Mouse (Mus musculus) neural tube, embryonic 14.5 days (tissue): ENCODE measurements at regions not wholly inside any gene's neighbourhood (a gene's known extent, or its start where the extent isn't known, plus 50 kb on each side); places are given as distances from the start of the nearest gene placed in this dataset.

Experiments
- ATAC-seq: fragments of 200-750 bp; cut with Nextera tagmentation; 2 replicates; pipeline ENCODE4 v1.8.0; 2017; ENCODE audit warnings: low read depth, mild to moderate bottlenecking, moderate TSS enrichment, moderate library complexity
- H3K27ac ChIP-seq: fragments of 300-500 bp; sonication (generic); 2 replicates; pipeline ENCODE4 v1.5.1; 2014; ENCODE audit warnings: low read depth, mild to moderate bottlenecking, control low read depth, low read length, moderate library complexity, mixed read lengths
- H3K27me3 ChIP-seq: fragments of 300-500 bp; sonication (generic); 2 replicates; pipeline ENCODE4 v1.6.1; 2014; ENCODE audit warnings: low read length; ENCODE audit not compliant: control insufficient read depth, insufficient read depth
- H3K36me3 ChIP-seq: fragments of 300-500 bp; sonication (generic); 2 replicates; pipeline ENCODE4 v1.6.1; 2014; ENCODE audit warnings: low read length, mixed read lengths; ENCODE audit not compliant: control insufficient read depth, insufficient read depth
- H3K4me1 ChIP-seq: fragments of 300-500 bp; sonication (generic); 2 replicates; pipeline ENCODE4 v1.6.1; 2014; ENCODE audit warnings: low read length; ENCODE audit not compliant: control insufficient read depth, insufficient read depth
- H3K4me2 ChIP-seq: fragments of 300-500 bp; sonication (generic); 2 replicates; pipeline ENCODE4 v1.6.1; 2014; ENCODE audit warnings: mild to moderate bottlenecking, low read depth, low read length, control low read depth
- H3K4me3 ChIP-seq: fragments of 300-500 bp; sonication (generic); 2 replicates; pipeline ENCODE4 v1.5.1; 2014; ENCODE audit warnings: low read depth, low read length, control low read depth, mixed read lengths
- H3K9ac ChIP-seq: fragments of 300-500 bp; sonication (generic); replicated peaks from 2 replicates; pipeline ENCODE4 v1.6.1; 2014; ENCODE audit warnings: low read depth, mild to moderate bottlenecking, control low read depth, low read length, mixed read lengths
- H3K9me3 ChIP-seq: fragments of 300-500 bp; sonication (generic); 2 replicates; pipeline ENCODE4 v1.6.1; 2016; ENCODE audit warnings: low read length; ENCODE audit not compliant: control insufficient read depth
- WGBS: fragments of 180-500 bp; shearing (Covaris S2); extraction: QIAGEN DNeasy Blood & Tissue Kit; methylation state at CpG from one replicate; pipeline ENCODE4 v1.1.7; 2014; 5-methylcytosine and 5-hydroxymethylcytosine counted together

DNA sequence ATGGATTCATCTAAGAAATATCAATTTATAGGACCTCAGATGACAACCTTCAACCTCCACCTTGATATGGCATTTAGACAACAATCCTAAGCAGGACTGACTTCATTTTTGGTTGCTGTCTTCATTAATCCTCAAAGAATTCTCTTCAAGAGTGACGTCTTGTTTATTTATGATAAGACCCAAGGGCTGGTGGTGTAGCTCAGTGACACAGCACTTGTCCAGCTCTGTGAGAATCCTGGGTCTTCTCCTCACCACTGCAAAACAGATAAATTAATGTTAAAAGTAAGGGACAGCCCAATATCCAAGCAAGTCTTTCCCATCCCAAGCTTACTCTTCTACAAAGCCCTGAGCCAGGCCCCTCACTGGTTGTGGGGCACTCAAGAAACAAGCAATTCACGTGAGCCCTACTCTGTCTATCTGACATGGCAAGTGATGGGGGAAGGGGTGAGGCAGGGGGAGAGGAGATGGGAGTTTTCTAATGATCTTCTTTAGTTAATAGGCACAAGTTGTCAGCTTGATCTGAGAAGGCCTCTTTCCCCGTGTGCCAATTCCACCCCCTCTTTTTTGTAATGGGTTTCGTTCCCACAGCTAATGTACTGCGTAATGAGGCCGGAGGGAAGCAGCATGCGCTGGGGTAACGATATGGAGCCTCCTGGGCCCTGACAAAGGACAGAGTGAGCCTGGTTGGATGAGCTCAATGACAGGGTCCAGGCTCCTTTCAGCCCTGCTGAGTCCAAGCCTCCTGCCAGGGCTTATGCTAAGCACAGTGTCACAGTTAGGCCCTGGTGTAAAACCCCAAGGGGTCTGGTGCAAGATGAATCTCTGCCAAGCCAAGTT, 127.7 kb upstream of the Parp11 start:
- Histone ChIP-seq H3K27ac (no peak overlapping the region), H3K9ac (no peak overlapping the region), H3K4me1 (no peaks in the 10 kb centered on the region), H3K4me2 (no peak overlapping the region), H3K27me3 (no peaks in the 10 kb centered on the region), H3K9me3 (no peaks in the 10 kb centered on the region), H3K36me3 (no peaks in the 10 kb centered on the region), H3K4me3 (no peak overlapping the region)
- no peak; the same call in 1 of the 2 replicates for ATAC-seq
- 36% methylated on average over 8 of the region's 8 CpGs for whole genome bisulfite sequencing

DNA sequence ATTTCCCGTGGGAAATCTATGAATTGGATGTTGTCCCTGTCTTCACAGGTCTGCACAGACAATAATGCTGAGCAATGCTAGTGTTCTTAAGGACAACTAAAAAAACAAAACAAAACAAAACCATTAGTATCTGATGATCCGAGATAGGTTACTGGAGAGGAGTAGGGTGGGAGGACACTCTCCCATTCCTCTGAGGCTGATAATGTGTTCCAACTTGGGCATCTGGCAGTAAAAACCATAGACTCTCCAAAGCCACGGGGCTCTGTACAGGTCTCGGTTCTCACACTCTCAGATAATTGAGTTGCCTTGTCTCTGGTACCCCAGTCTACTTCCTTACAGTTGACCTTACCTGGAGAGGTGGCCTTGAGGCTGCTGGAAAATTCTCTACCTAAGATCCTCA, 126.0 kb upstream of the Parp11 start:
- 92% methylated on average over 4 of the region's 4 CpGs for WGBS
- no peak for ATAC-seq
- no peaks in the 10 kb centered on the region for H3K4me1 ChIP-seq
- H3K4me2 ChIP-seq: no peak overlapping the region
- H3K9ac ChIP-seq: no peak overlapping the region
- H3K27ac ChIP-seq: no peak overlapping the region
- H3K4me3 ChIP-seq: no peak overlapping the region
- no peaks in the 10 kb centered on the region for H3K27me3 ChIP-seq
- H3K9me3 ChIP-seq: no peaks in the 10 kb centered on the region
- no peaks in the 10 kb centered on the region for H3K36me3 ChIP-seq

DNA sequence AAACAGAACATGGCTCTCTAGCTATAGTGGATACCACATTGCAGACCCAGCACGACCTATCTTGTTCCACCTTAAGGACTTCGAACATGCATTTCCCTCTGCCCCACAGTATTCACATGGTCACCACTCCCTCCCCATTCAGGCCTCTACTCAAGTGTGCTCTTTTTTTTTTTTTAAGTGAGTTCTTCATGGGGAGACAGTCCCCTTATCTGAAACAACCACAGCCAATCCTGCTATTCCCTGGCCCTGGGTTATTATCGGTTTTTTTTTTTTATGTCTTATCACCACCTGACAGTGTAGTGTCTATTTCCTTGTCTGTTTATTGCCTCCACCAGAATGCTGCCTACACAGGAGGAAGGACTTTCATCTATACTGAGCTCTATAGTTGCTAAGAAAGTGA, 125.6 kb upstream of the Parp11 start:
- WGBS: 93% methylated on average over 3 of the region's 3 CpGs
- no peak for ATAC-seq
- no peaks in the 10 kb centered on the region for H3K36me3 ChIP-seq

DNA sequence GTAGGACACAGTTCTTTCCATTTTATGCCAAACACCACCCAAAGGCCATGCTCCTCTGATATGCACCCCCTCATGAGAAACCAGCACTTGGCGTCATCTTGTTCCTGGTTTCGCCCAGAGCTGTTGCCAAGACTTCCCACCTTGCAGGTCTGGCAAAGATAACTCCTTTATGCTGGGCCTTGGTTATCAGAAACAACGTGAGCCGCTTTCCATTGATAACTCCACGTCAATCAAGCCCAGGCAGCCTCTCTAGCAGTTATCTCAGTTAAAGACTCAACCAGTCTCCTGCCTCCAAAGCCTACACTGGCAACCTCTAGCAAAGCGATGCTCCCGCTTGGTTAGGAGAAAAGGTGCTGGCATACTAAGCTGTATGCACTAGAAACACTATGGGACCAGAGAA, 124.2 kb upstream of the Parp11 start:
- H3K36me3 ChIP-seq: no peaks in the 10 kb centered on the region
- no peak overlapping the region for H3K9ac ChIP-seq
- H3K27ac ChIP-seq: no peak overlapping the region
- H3K9me3 ChIP-seq: no peaks in the 10 kb centered on the region
- H3K4me1 ChIP-seq: no peaks in the 10 kb centered on the region
- H3K4me2 ChIP-seq: no peak overlapping the region
- WGBS: 86% methylated on average over 7 of the region's 7 CpGs
- no peak overlapping the region for H3K4me3 ChIP-seq
- H3K27me3 ChIP-seq: no peaks in the 10 kb centered on the region
- ATAC-seq: no peak

More for the DNA sequence above, 125.6 kb upstream of the Parp11 start:
- H3K27me3 ChIP-seq: no peaks in the 10 kb centered on the region
- H3K4me2 ChIP-seq: no peak overlapping the region
- no peak overlapping the region for H3K4me3 ChIP-seq
- H3K9me3 ChIP-seq: no peaks in the 10 kb centered on the region
- H3K27ac ChIP-seq: no peak overlapping the region
- no peak overlapping the region for H3K9ac ChIP-seq
- H3K4me1 ChIP-seq: no peaks in the 10 kb centered on the region

DNA sequence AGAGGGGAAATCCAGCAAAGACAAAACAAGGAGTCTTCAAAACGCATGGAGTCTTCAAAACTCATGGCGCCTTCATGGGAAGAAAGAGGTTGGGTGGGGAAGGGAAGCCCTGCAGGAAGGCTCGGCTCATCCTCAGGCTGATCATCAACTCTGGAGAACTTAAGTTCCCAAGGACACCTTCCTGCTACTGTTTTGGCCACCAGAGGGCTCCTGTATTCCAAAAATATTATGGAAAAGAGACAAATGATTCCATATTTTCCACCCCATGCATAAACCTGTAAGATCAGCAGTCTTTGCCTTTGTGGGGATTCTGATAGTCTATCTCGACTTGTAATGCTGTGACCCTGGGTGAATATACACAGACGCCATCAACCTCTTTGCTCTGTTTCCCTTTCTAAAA, 121.7 kb upstream of the Parp11 start:
- no peaks in the 10 kb centered on the region; the same call in 1 of the 2 replicates for H3K4me1 ChIP-seq
- no peak overlapping the region for H3K9ac ChIP-seq
- no peak overlapping the region for H3K4me2 ChIP-seq
- no peaks in the 10 kb centered on the region for H3K9me3 ChIP-seq
- no peak for ATAC-seq
- 67% methylated on average over 5 of the region's 5 CpGs for WGBS
- no peak overlapping the region for H3K4me3 ChIP-seq
- H3K36me3 ChIP-seq: no peaks in the 10 kb centered on the region
- no peak overlapping the region for H3K27ac ChIP-seq
- H3K27me3 ChIP-seq: no peaks in the 10 kb centered on the region

DNA sequence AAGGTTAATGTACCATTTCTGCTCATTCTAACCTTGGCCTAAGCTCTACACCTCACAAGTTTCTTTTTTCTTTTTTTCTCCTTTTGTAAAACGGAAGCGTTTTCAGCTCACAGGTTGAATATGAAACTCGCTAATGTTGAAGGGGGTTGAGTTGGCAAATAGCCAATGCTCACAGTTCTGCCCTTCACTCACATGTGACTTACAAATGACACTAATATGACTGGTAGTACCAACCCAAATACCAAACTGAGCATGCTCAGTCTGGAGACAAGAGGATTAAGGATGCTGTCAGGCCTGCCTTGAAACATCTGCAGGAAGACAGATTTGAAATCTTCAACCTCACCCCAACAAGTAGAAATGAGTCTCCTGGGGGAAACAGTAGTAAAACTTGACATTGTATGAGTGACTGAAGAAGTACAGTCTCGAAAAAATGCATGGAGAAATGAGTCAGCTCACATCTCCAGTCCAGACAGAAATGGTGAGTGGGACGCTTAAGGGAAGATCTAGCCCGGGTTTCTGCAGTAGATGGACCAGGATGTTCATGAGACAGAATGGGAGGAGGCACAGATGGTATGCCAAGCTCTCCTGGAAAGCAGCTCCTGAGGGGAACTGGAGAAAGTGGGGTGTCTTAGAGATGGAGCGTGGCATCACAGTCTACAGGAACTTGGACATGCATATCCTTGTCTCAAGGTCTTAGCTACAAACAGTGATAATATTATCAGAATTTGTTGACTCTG, 120.9 kb upstream of the Parp11 start:
- Histone ChIP-seq H3K9ac (no peak overlapping the region), H3K4me3 (no peak overlapping the region), H3K36me3 (no peaks in the 10 kb centered on the region), H3K9me3 (no peaks in the 10 kb centered on the region), H3K4me2 (no peak overlapping the region), H3K4me1 (no peaks in the 10 kb centered on the region; the same call in 1 of the 2 replicates), H3K27me3 (no peaks in the 10 kb centered on the region), H3K27ac (no peak overlapping the region)
- 90% methylated on average over 7 of the region's 7 CpGs for WGBS
- ATAC-seq: no peak

DNA sequence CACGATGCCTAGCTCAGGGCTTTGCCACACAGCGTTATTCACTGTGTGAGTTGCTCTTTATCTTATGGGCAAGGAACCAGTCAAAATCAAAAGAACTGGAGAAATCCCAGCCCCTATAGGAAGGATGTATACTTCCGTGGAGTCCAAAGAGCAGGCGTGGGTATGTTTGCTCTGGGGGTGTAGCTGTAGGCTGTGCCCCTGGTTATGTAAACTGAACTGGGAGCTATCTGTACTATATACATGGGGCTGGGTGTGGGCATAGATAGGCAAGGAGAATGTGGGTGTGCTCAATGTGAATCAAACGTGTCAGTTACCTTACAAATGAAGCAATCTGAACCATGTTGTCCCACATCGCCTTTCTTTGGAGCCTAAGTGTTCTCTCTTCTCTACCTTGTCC, 120.3 kb upstream of the Parp11 start:
- H3K9me3 ChIP-seq: no peaks in the 10 kb centered on the region
- H3K27me3 ChIP-seq: no peaks in the 10 kb centered on the region
- no peak overlapping the region for H3K9ac ChIP-seq
- no peak overlapping the region for H3K4me3 ChIP-seq
- no peak overlapping the region for H3K4me2 ChIP-seq
- no peaks in the 10 kb centered on the region; the same call in 1 of the 2 replicates for H3K4me1 ChIP-seq
- H3K36me3 ChIP-seq: no peaks in the 10 kb centered on the region
- no peak overlapping the region for H3K27ac ChIP-seq
- 90% methylated on average over 6 of the region's 6 CpGs for WGBS
- ATAC-seq: no peak

DNA sequence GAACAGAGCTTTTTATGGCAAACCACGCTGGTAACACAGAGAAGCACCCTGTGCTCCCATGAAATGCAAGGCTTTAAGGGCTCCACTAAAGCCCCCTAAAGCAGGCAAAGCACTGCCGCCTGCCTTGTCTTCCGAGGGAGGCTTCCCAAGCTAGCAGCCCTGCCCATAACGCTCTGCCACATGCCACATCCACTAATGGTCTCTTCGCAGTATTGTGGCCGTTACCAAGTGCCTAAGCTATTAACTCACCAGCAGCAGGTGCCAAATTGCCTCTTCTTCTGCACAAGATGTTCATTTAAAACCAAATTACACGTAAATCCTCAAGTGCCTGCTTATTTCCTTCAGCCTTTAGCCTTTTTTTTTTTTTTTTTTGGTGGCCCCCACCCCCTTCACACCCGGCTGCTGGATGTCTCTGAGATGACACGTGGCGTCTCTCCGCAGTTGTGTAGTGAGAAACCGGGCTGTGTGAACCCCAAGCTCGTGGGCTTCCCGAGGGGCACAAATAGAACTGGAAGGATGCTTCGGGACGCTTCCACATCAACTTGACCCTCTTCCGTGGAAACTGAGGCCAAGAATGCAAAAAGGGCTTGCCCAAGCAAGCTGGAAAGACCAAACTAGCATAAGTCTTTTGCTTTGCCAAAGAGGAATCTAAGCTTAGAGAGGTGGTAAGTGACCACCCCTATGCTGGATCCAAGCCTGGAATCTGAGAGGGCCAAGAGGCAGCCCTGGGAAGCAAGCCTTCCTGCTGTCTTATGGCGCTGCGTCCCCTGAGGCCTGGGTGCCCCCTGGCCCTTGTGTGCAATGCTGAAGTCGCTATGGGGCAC, 117.2 kb upstream of the Parp11 start:
- 25% methylated on average over 20 of the region's 20 CpGs for WGBS
- ATAC-seq: peak; percentile 26; the same call in 1 of the 2 replicates

More for the DNA sequence above, 117.2 kb upstream of the Parp11 start:
- no peaks in the 10 kb centered on the region for H3K9me3 ChIP-seq
- H3K9ac ChIP-seq: peak overlapping the region; percentile 75
- peak overlapping the region; percentile 43 for H3K4me3 ChIP-seq
- no peaks in the 10 kb centered on the region for H3K36me3 ChIP-seq
- no peaks in the 10 kb centered on the region for H3K27me3 ChIP-seq
- H3K27ac ChIP-seq: no peak overlapping the region
- no peaks in the 10 kb centered on the region; the same call in 1 of the 2 replicates for H3K4me1 ChIP-seq
- peak overlapping the region; percentile 64 for H3K4me2 ChIP-seq
